Comparison of ENCODE assay signal across 8 mouse cellular contexts in the genomic region with DNA sequence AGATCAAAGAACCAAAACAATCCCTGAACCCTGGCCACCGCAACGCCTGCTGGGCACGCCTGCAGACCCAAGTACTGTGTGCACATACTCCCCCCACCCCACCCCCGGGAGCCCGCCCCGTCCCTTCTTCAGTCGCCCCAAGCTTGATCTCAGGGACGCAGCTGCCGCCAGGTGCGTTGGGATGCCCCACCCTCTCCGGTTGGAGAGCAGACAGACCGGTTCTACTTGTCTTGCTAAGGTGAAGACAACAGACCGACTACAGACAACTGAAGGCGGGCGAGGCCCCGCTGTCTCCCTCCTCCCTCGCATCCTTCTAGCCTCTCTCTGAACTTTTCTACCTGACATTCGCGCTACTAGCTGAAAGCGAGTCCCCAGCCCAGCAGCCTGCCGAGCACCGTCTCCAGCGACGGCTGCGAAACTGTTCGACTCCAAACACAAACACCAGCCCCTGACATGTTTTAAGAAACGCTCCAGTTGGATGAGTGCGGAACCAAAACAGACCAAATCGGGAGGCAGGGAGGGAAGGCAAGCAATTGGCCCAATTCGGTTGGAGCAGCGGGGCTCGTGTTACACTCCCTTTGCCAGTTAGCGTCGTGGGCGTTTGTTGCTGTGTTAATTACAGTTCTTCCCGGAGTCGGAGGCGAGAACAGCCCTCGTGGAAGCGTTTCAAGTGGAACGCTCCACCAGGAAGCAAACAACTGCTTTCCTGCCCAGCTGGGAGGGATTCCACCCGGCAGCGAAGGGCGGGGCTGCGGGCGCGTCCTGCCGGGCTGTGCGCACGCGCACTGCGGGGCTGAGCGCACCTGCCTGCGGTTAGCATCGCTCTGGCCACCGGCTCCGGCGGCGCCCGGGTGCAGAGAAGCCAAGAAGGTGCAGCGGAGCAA. TPM values are rescaled to one million over a fixed set of nuclear protein-coding genes. Genes with fewer than 3 reads are reported as not detected.
DNase-seq lines count a peak whose midpoint lies in the region; ATAC-seq lines count a peak whose summit lies in the region.

No protein-coding gene starts in this region.

- no peaks in the 10 kb centered on the region for H3K9me3 ChIP-seq in intestine, embryonic 15.5 days

- peak overlapping the region; percentile 57 for H3K4me3 ChIP-seq in intestine, embryonic 15.5 days (replicated peaks)

- ATAC-seq in intestine, embryonic 15.5 days: peak; percentile 93
- ATAC-seq in megakaryocyte-erythroid progenitor cell, adult 5-6 weeks (replicated peaks; ENCODE audit: low FRiP score, low TSS enrichment, poor library complexity, severe bottlenecking): peak; percentile 76

- DNase-seq in adrenal gland, adult (ENCODE audit: inconsistent age in 2 of 2, low spot score in 1 of 2): peak; percentile 81 to 95
- peak; percentile 76 for DNase-seq in embryo, embryonic 10 days (ENCODE audit: low spot score)
- peak; percentile 73 for DNase-seq in gastrocnemius, postnatal 36 days
- DNase-seq in left cerebral cortex, postnatal 14 days (ENCODE audit: low spot score in 2 of 2): peak; percentile 86 to 94
- peak; percentile 78 for DNase-seq in right cerebral cortex, postnatal 14 days
- DNase-seq in urinary bladder, postnatal 25 days (ENCODE audit: low spot score): peak; percentile 81

- under 1% methylated on average over 61 of the region's 61 CpGs for WGBS in intestine, embryonic 15.5 days

- intact Hi-C loops in gastrocnemius, postnatal 36 days (cut with DNase I): loop anchor here (5.0 kb wide), 1 partner anchor 112 kb away; no protein-coding TSS in a partner anchor
- intact Hi-C loops in left cerebral cortex, postnatal 14 days (cut with DNase I): loop anchor here (5.0 kb wide), 1 partner anchor 127 kb away; a partner anchor contains a TSS

- H3K4me2 ChIP-seq in intestine, embryonic 15.5 days (replicated peaks): peak overlapping the region; percentile 92

- no peaks in the 10 kb centered on the region for H3K36me3 ChIP-seq in intestine, embryonic 15.5 days

- H3K27ac ChIP-seq in intestine, embryonic 15.5 days: peak overlapping the region; percentile 88

- no peaks in the 10 kb centered on the region for H3K27me3 ChIP-seq in intestine, embryonic 15.5 days (replicated peaks)

- H3K9ac ChIP-seq in intestine, embryonic 15.5 days: peak overlapping the region; percentile 48

- no peaks in the 10 kb centered on the region for H3K4me1 ChIP-seq in intestine, embryonic 15.5 days (replicated peaks)

RNA-seq across cellular contexts. Expression of a gene that starts 49.1 kb away (rescaled TPM):
- not detected for total RNA-seq in gastrocnemius, postnatal 36 days (2021)
- not detected in 2 replicates for polyA plus RNA-seq in intestine, embryonic 15.5 days (2015; fragmentation: Nextera tagmentation; extraction: Ambion mirVana)
- total RNA-seq in left cerebral cortex, postnatal 14 days (2021): not detected
- total RNA-seq in megakaryocyte-erythroid progenitor cell, adult 5-6 weeks (2014; fragmentation: Nextera tagmentation): not detected in 2 replicates
- total RNA-seq in megakaryocyte-erythroid progenitor cell, adult 5-6 weeks (2017): not detected in 2 replicates

Comparison
In these comparisons a context has a peak if more than half of its experiments do, and no peak if none do; other contexts are left out.
1. Peak in every context shown above with its lines: DNase-seq, ATAC-seq, H3K4me3 ChIP-seq and H3K27ac ChIP-seq.